Mouse (Mus musculus) lung, embryonic 14.5 days (tissue): ENCODE results near the gene Zc2hc1b. TPM values are rescaled to one million over a fixed set of nuclear protein-coding genes. Genes with fewer than 3 reads are reported as not detected.
A peak's percentile ranks its signal among the peaks of the same experiment; 100 is the strongest.

Experiments used
- ATAC-seq: fragments of 200-750 bp; cut with Nextera tagmentation; 2 replicates; pipeline ENCODE4 v1.8.0; 2017; ENCODE audit warnings: mild to moderate bottlenecking, moderate TSS enrichment, moderate library complexity; ENCODE audit not compliant: insufficient read depth
- DNase-seq: peaks from one replicate; pipeline ENCODE4 v3.0.0-alpha.2; 2015
- H3K27ac ChIP-seq: fragments of 300-500 bp; sonication (generic); 2 replicates; pipeline ENCODE4 v1.5.1; 2014; ENCODE audit warnings: low read depth, mild to moderate bottlenecking, moderate library complexity
- H3K27me3 ChIP-seq: fragments of 300-500 bp; sonication (generic); 2 replicates; pipeline ENCODE4 v1.6.1; 2014; ENCODE audit warnings: low read length, control low read depth; ENCODE audit not compliant: insufficient read depth
- H3K36me3 ChIP-seq: fragments of 300-500 bp; sonication (generic); 2 replicates; pipeline ENCODE4 v1.6.1; 2014; ENCODE audit warnings: control low read depth; ENCODE audit not compliant: insufficient read depth
- H3K4me1 ChIP-seq: fragments of 300-500 bp; sonication (generic); 2 replicates; pipeline ENCODE4 v1.6.1; 2014; ENCODE audit warnings: antibody characterized with exemption, control low read depth; ENCODE audit not compliant: insufficient read depth
- H3K4me2 ChIP-seq: fragments of 300-500 bp; sonication (generic); 2 replicates; pipeline ENCODE4 v1.6.1; 2014; ENCODE audit warnings: mild to moderate bottlenecking
- H3K4me3 ChIP-seq: fragments of 300-500 bp; sonication (generic); 2 replicates; pipeline ENCODE4 v1.5.1; 2014; ENCODE audit warnings: low read depth, low read length
- H3K9ac ChIP-seq: fragments of 300-500 bp; sonication (generic); 2 replicates; pipeline ENCODE4 v1.6.1; 2014
- H3K9me3 ChIP-seq: fragments of 300-500 bp; sonication (generic); 2 replicates; pipeline ENCODE4 v1.6.1; 2016; ENCODE audit warnings: low read depth, low read length, control low read depth
- CTCF ChIP-seq: IDR thresholded peaks from 2 replicates; pipeline ENCODE4 v1.5.1; 2016; ENCODE audit warnings: antibody characterized with exemption, low read depth
- WGBS: fragments of 180-500 bp; shearing (Covaris S2); extraction: QIAGEN DNeasy Blood & Tissue Kit; methylation state at CpG from one replicate; pipeline ENCODE4 v1.1.7; 2014; 5-methylcytosine and 5-hydroxymethylcytosine counted together
- polyA plus RNA-seq: library from polyadenylated mRNA; unstranded; fragments of >200 nt; fragmentation: Nextera tagmentation; extraction: Ambion mirVana; gene quantifications from 2 replicates; pipeline ENCODE4 v1.2.1, GENCODE M21; 2014

Zc2hc1b gene
- polyA plus RNA-seq: not detected in 2 replicates

GRCm38 (mm10) chr10:13177973-13178624 lies at the start of gene Zc2hc1b:
Zc2hc1b (minus strand) TSS chr10:13178023.
- no peak for DNase-seq

GRCm38 (mm10) chr10:13225377-13226063 lies 47.7 kb upstream of the Zc2hc1b start:
- DNase-seq (no peak), ATAC-seq (no peak)
- Histone ChIP-seq H3K9ac (no peak overlapping the region), H3K36me3 (peaks cover 24% of the 10 kb centered on the region; the same call in 1 of the 2 replicates), H3K27ac (no peak overlapping the region), H3K4me1 (no peaks in the 10 kb centered on the region), H3K4me3 (no peak overlapping the region), H3K4me2 (no peak overlapping the region), H3K9me3 (no peaks in the 10 kb centered on the region), H3K27me3 (no peaks in the 10 kb centered on the region)
- no peak for TF ChIP-seq CTCF
- 77% methylated on average over 7 of the region's 7 CpGs for WGBS

More at GRCm38 (mm10) chr10:13177973-13178624, at the start of gene Zc2hc1b:
- H3K9ac ChIP-seq: no peak within 1 kb of the TSS
- peaks cover 57% of the 10 kb centered on the region for H3K36me3 ChIP-seq
- no peak within 1 kb of the TSS for H3K27ac ChIP-seq
- ATAC-seq: no peak
- no peak within 1 kb of the TSS for H3K4me3 ChIP-seq
- no peak for TF ChIP-seq CTCF
- WGBS: 70% methylated on average over 7 of the region's 7 CpGs
- no peaks in the 10 kb centered on the region for H3K9me3 ChIP-seq
- no peaks in the 10 kb centered on the region for H3K4me1 ChIP-seq
- no peak within 1 kb of the TSS for H3K4me2 ChIP-seq
- H3K27me3 ChIP-seq: no peaks in the 10 kb centered on the region

- Histone ChIP-seq H3K9me3 (no peaks in the 10 kb centered on the region), H3K4me2 (no peak overlapping the region), H3K27ac (no peak overlapping the region), H3K27me3 (no peaks in the 10 kb centered on the region), H3K9ac (no peak overlapping the region), H3K4me3 (no peak overlapping the region), H3K36me3 (peaks cover 12% of the 10 kb centered on the region; the same call in 1 of the 2 replicates), H3K4me1 (0 out of 2 replicates have a peak, but pooled peaks cover 4% of the 10 kb centered on the region)
- ATAC-seq (no peak), DNase-seq (no peak)
- TF ChIP-seq CTCF: no peak
- 59% methylated on average over 3 of the region's 3 CpGs for WGBS
Observed at GRCm38 (mm10) chr10:13222135-13222534, 44.3 kb upstream of the Zc2hc1b start.

- no peak for ATAC-seq
- no peak for TF ChIP-seq CTCF
- no peaks in the 10 kb centered on the region for H3K27me3 ChIP-seq
- no peak overlapping the region for H3K27ac ChIP-seq
- 60% methylated on average over 1 of the region's 1 CpGs for WGBS
- peaks cover 12% of the 10 kb centered on the region; the same call in 1 of the 2 replicates for H3K36me3 ChIP-seq
- no peak overlapping the region for H3K4me3 ChIP-seq
- DNase-seq: no peak
- no peaks in the 10 kb centered on the region for H3K9me3 ChIP-seq
- no peak overlapping the region for H3K9ac ChIP-seq
- H3K4me2 ChIP-seq: no peak overlapping the region
- H3K4me1 ChIP-seq: peaks cover 4% of the 10 kb centered on the region; the same call in 1 of the 2 replicates
Observed at GRCm38 (mm10) chr10:13220061-13220460, 42.2 kb upstream of the Zc2hc1b start.

DNA sequence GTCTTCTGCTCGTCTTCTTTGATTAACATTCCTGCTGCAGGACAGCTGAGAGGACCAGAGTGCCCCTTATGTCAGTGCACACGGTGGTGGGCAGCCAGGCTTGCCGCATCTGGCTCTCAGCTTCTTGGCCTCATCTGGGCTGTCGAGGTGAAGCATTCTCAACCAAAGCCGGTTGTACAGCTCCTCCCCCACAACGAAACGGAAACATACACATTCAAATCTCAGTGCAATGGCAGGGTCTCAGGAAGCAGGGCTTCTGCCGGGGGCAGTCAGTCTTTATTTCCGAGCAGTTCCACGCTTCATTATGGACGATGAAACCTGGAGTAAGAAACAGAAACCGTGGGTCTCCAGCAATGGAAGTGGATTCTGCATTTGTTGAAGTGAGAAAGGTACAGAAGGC lies 36.1 kb upstream of the Zc2hc1b start:
- Histone ChIP-seq H3K4me1 (peaks cover 31% of the 10 kb centered on the region), H3K27ac (peak overlapping the region; percentile 50; the same call in 1 of the 2 replicates)
- no peak for ATAC-seq

GRCm38 (mm10) chr10:13212829-13213228 lies 35.0 kb upstream of the Zc2hc1b start:
- Histone ChIP-seq H3K4me1 (peaks cover 33% of the 10 kb centered on the region), H3K27ac (peak overlapping the region; percentile 50; the same call in 1 of the 2 replicates), H3K4me3 (no peak overlapping the region), H3K36me3 (0 out of 2 replicates have a peak, but pooled peaks cover 4% of the 10 kb centered on the region), H3K9me3 (no peaks in the 10 kb centered on the region), H3K4me2 (no peak overlapping the region), H3K27me3 (no peaks in the 10 kb centered on the region), H3K9ac (no peak overlapping the region)
- DNase-seq (no peak), ATAC-seq (no peak)
- TF ChIP-seq CTCF: no peak
- 43% methylated on average over 6 of the region's 6 CpGs for WGBS

More for the DNA sequence above, 36.1 kb upstream of the Zc2hc1b start:
- 55% methylated on average over 12 of the region's 12 CpGs for WGBS
- no peak for DNase-seq
- H3K4me2 ChIP-seq: no peak overlapping the region
- H3K36me3 ChIP-seq: 0 out of 2 replicates have a peak, but pooled peaks cover 4% of the 10 kb centered on the region
- no peaks in the 10 kb centered on the region for H3K9me3 ChIP-seq
- H3K27me3 ChIP-seq: no peaks in the 10 kb centered on the region
- no peak for TF ChIP-seq CTCF
- no peak overlapping the region for H3K9ac ChIP-seq
- H3K4me3 ChIP-seq: no peak overlapping the region

DNA sequence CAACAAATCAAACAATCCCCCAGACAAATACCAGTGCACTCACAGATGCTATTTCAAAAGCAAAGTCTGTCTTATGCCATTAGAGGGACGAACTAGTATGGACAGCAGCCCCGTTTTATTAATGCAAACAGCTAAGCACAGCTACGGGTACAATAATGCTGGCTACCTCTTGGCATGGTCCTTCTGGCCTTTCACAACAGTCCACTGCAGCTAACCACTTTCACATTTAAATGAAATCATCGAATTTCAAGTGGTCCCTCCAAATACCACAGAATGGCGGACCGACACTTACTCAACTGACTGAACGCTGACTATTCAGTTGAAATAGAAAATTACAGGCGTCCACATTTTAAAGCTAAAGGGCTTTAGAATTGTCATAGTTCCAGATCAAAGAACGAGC lies 34.5 kb upstream of the Zc2hc1b start:
- no peak for TF ChIP-seq CTCF
- Histone ChIP-seq H3K27me3 (no peaks in the 10 kb centered on the region), H3K27ac (no peak overlapping the region), H3K9me3 (no peaks in the 10 kb centered on the region), H3K4me2 (no peak overlapping the region), H3K36me3 (0 out of 2 replicates have a peak, but pooled peaks cover 4% of the 10 kb centered on the region), H3K9ac (no peak overlapping the region), H3K4me1 (peaks cover 29% of the 10 kb centered on the region), H3K4me3 (no peak overlapping the region)
- ATAC-seq (no peak), DNase-seq (no peak)
- 67% methylated on average over 9 of the region's 9 CpGs for WGBS
